In the genomic region with DNA sequence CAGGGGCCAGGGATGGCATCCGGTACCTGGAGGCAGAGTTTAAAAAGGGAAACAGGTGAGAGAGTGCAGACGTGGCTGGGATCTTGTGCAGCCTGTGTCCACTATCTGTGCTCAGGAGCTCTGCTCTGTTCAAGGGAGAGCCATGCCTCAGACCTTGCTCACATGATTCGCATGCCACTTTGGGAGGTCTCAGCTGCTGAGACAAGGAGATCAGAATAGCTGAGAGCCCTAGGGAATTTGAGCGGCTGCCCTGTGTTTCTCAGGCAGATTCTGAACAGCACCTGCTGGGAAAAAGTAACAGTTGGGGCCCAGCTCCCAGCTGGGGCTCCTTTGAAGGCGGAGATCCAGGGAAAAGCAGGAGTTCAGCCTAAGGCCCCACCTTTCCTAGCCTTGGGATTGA, we compare ENCODE assay signal across 15 mouse cellular contexts. TPM values are rescaled to one million over a fixed set of nuclear protein-coding genes. Genes with fewer than 3 reads are reported as not detected.
A peak's percentile ranks its signal among the peaks of the same experiment; 100 is the strongest.
DNase-seq lines count a peak whose midpoint lies in the region; ATAC-seq lines count a peak whose summit lies in the region.
"Had no signal": no experiment of that assay in that cellular context is flagged by ENCODE, and none has a peak within 500 bp of the region (broad histone marks: within the 10 kb centered on the region; RNA-seq: fewer than 3 reads in every experiment).

No protein-coding gene starts in this region.

- H3K9me3 ChIP-seq in heart, embryonic 14.5 days (ENCODE audit: control insufficient read depth, low read length) = no peaks in the 10 kb centered on the region
- H3K9me3 ChIP-seq in liver, embryonic 13.5 days (replicated peaks) = no peaks in the 10 kb centered on the region
- H3K9me3 ChIP-seq in liver, embryonic 11.5 days (ENCODE audit: control insufficient read depth, low read length) = no peaks in the 10 kb centered on the region
- H3K9me3 ChIP-seq in embryonic facial prominence, embryonic 12.5 days = no peaks in the 10 kb centered on the region
- no peaks in the 10 kb centered on the region for H3K9me3 ChIP-seq in neural tube, embryonic 13.5 days
- H3K9me3 ChIP-seq: forebrain, embryonic 12.5 days had no signal

- no peak overlapping the region for H3K4me3 ChIP-seq in heart, embryonic 14.5 days (ENCODE audit: control insufficient read depth in 1 of 2, insufficient read depth in 1 of 2, low read depth in 1 of 2, low read length in 2 of 2)
- no peak overlapping the region for H3K4me3 ChIP-seq in liver, embryonic 13.5 days (replicated peaks)
- no peak overlapping the region for H3K4me3 ChIP-seq in liver, embryonic 11.5 days (ENCODE audit: low read depth, low read length)
- no peak overlapping the region for H3K4me3 ChIP-seq in embryonic facial prominence, embryonic 12.5 days
- no peak overlapping the region for H3K4me3 ChIP-seq in neural tube, embryonic 13.5 days
- H3K4me3 ChIP-seq: forebrain, embryonic 12.5 days had no signal

- no peak overlapping the region for H3K4me2 ChIP-seq in heart, embryonic 14.5 days (ENCODE audit: low read length)
- H3K4me2 ChIP-seq in liver, embryonic 13.5 days = no peak overlapping the region
- no peak overlapping the region for H3K4me2 ChIP-seq in liver, embryonic 11.5 days
- H3K4me2 ChIP-seq in embryonic facial prominence, embryonic 12.5 days (replicated peaks) = no peak overlapping the region
- H3K4me2 ChIP-seq in neural tube, embryonic 13.5 days = no peak overlapping the region
- H3K4me2 ChIP-seq: forebrain, embryonic 12.5 days had no signal

- H3K27ac ChIP-seq in heart, embryonic 14.5 days (replicated peaks in 1 of 2; ENCODE audit: control insufficient read depth in 1 of 2, insufficient read depth in 1 of 2, low read depth in 2 of 2, low read length in 2 of 2) = peak overlapping the region; percentile 28 to 41; a peak in 2 of 4 replicates
- peak overlapping the region; percentile 52; the same call in 1 of the 2 replicates for H3K27ac ChIP-seq in liver, embryonic 13.5 days
- H3K27ac ChIP-seq in liver, embryonic 11.5 days (ENCODE audit: low read depth, low read length) = no peak overlapping the region
- peak overlapping the region; percentile 37; the same call in 1 of the 2 replicates for H3K27ac ChIP-seq in embryonic facial prominence, embryonic 12.5 days
- H3K27ac ChIP-seq in neural tube, embryonic 13.5 days (replicated peaks) = peak overlapping the region; percentile 29; the same call in 1 of the 2 replicates
- H3K27ac ChIP-seq: forebrain, embryonic 12.5 days had no signal

- WGBS in heart, embryonic 14.5 days = 43% methylated on average over 5 of the region's 5 CpGs
- 88% methylated on average over 5 of the region's 5 CpGs for WGBS in liver, embryonic 13.5 days (ENCODE audit: insufficient replicate concordance)
- 85% methylated on average over 5 of the region's 5 CpGs for WGBS in liver, embryonic 11.5 days
- 71% methylated on average over 5 of the region's 5 CpGs for WGBS in embryonic facial prominence, embryonic 12.5 days
- 56% methylated on average over 5 of the region's 5 CpGs for WGBS in neural tube, embryonic 13.5 days

- no peak for DNase-seq in heart, postnatal 4 days
- DNase-seq in liver, embryonic 13.5 days = no peak
- no peak for DNase-seq in liver, embryonic 11.5 days (ENCODE audit: low spot score)
- no peak for DNase-seq in thymus, adult 18-20 months
- DNase-seq: cerebellum, adult 11-12 months; kidney, adult 8-10 months; thymus, postnatal 25 days had no signal

- H3K36me3 ChIP-seq in heart, embryonic 14.5 days (ENCODE audit: control insufficient read depth, insufficient read depth, low read length) = peaks cover 86% of the 10 kb centered on the region
- H3K36me3 ChIP-seq in liver, embryonic 13.5 days = peaks cover 80% of the 10 kb centered on the region
- H3K36me3 ChIP-seq in liver, embryonic 11.5 days (ENCODE audit: control insufficient read depth, insufficient read depth, low read length) = peaks cover 69% of the 10 kb centered on the region
- peaks cover 78% of the 10 kb centered on the region for H3K36me3 ChIP-seq in embryonic facial prominence, embryonic 12.5 days
- H3K36me3 ChIP-seq in neural tube, embryonic 13.5 days = peaks cover 84% of the 10 kb centered on the region

- H3K4me1 ChIP-seq in heart, embryonic 14.5 days (ENCODE audit: control insufficient read depth in 2 of 2, insufficient read depth in 2 of 2, low read length in 2 of 2) = peaks cover 11 to 18% of the 10 kb centered on the region in 2 experiments
- H3K4me1 ChIP-seq in liver, embryonic 13.5 days (replicated peaks) = peaks cover 53% of the 10 kb centered on the region
- peaks cover 33% of the 10 kb centered on the region for H3K4me1 ChIP-seq in liver, embryonic 11.5 days (replicated peaks; ENCODE audit: control insufficient read depth, insufficient read depth, low read length)
- no peaks in the 10 kb centered on the region for H3K4me1 ChIP-seq in embryonic facial prominence, embryonic 12.5 days
- no peaks in the 10 kb centered on the region; the same call in 1 of the 2 replicates for H3K4me1 ChIP-seq in neural tube, embryonic 13.5 days (replicated peaks)

- H3K9ac ChIP-seq in heart, embryonic 14.5 days (ENCODE audit: low read length) = no peak overlapping the region
- no peak overlapping the region for H3K9ac ChIP-seq in liver, embryonic 13.5 days
- no peak overlapping the region for H3K9ac ChIP-seq in liver, embryonic 11.5 days (ENCODE audit: low read depth, low read length)
- H3K9ac ChIP-seq in embryonic facial prominence, embryonic 12.5 days = no peak overlapping the region
- no peak overlapping the region for H3K9ac ChIP-seq in neural tube, embryonic 13.5 days
- H3K9ac ChIP-seq: forebrain, embryonic 12.5 days had no signal

- H3K27me3 ChIP-seq in heart, embryonic 14.5 days (ENCODE audit: control insufficient read depth, insufficient read depth, low read length) = 0 out of 2 replicates have a peak, but pooled peaks cover 1% of the 10 kb centered on the region
- peaks cover 1% of the 10 kb centered on the region for H3K27me3 ChIP-seq in liver, embryonic 13.5 days
- H3K27me3 ChIP-seq in liver, embryonic 11.5 days (replicated peaks; ENCODE audit: control insufficient read depth, insufficient read depth, low read length) = peaks cover 1% of the 10 kb centered on the region; the same call in 1 of the 2 replicates
- H3K27me3 ChIP-seq in embryonic facial prominence, embryonic 12.5 days = peaks cover 6% of the 10 kb centered on the region
- H3K27me3 ChIP-seq in neural tube, embryonic 13.5 days = peaks cover 3% of the 10 kb centered on the region

- ATAC-seq in heart, embryonic 14.5 days (ENCODE audit: insufficient number of reproducible peaks, insufficient read depth, low FRiP score, low read depth) = no peak
- ATAC-seq in liver, embryonic 13.5 days (ENCODE audit: low read depth) = no peak
- no peak for ATAC-seq in liver, embryonic 11.5 days (replicated peaks; ENCODE audit: low FRiP score)
- ATAC-seq in embryonic facial prominence, embryonic 12.5 days (ENCODE audit: insufficient number of reproducible peaks, insufficient read depth, low FRiP score, low TSS enrichment) = no peak
- ATAC-seq in neural tube, embryonic 13.5 days (ENCODE audit: low read depth) = no peak
- ATAC-seq: CD4-positive, CD25-positive, alpha-beta regulatory T cell, adult 4 months had no signal

RNA-seq across cellular contexts. Expression of gene Paqr6, which starts 4.8 kb away (rescaled TPM):
- 3.0 and 3.3 TPM in 2 replicates for polyA plus RNA-seq in heart, embryonic 14.5 days (2014; fragmentation: Nextera tagmentation; extraction: Ambion mirVana)
- under 1 TPM; 0.47 to 0.86 TPM for total RNA-seq in heart, postnatal 4 days (2021)
- 7.5 and 7.7 TPM in 2 replicates for polyA plus RNA-seq in liver, embryonic 13.5 days (2015; fragmentation: Nextera tagmentation; extraction: Ambion mirVana)
- polyA plus RNA-seq in liver, embryonic 11.5 days (2014; fragmentation: Nextera tagmentation; extraction: Ambion mirVana) = 5.6 and 7.0 TPM in 2 replicates
- polyA plus RNA-seq in embryonic facial prominence, embryonic 12.5 days (2016; fragmentation: Nextera tagmentation; extraction: Ambion mirVana) = 2.8 and 3.3 TPM in 2 replicates
- polyA plus RNA-seq in neural tube, embryonic 13.5 days (2015; fragmentation: Nextera tagmentation; extraction: Ambion mirVana) = 3.4 and 5.3 TPM in 2 replicates
- total RNA-seq: hematopoietic stem cell, adult 5-6 weeks had no signal
- polyA plus RNA-seq: CD4-positive, CD25-positive, alpha-beta regulatory T cell, adult 4 months had no signal

RNA-seq across cellular contexts. Expression of gene Bglap3, which starts 13.0 kb away (rescaled TPM):
- polyA plus RNA-seq in heart, embryonic 14.5 days (2014; fragmentation: Nextera tagmentation; extraction: Ambion mirVana) = not detected in 2 replicates
- not detected for total RNA-seq in heart, postnatal 4 days (2021)
- polyA plus RNA-seq in liver, embryonic 13.5 days (2015; fragmentation: Nextera tagmentation; extraction: Ambion mirVana) = 0.17 and 0.29 TPM in 2 replicates
- polyA plus RNA-seq in liver, embryonic 11.5 days (2014; fragmentation: Nextera tagmentation; extraction: Ambion mirVana) = 0.12 and 0.40 TPM in 2 replicates
- polyA plus RNA-seq in embryonic facial prominence, embryonic 12.5 days (2016; fragmentation: Nextera tagmentation; extraction: Ambion mirVana) = 0.17 TPM in 1 of 2 replicates, not detected in the other
- polyA plus RNA-seq in neural tube, embryonic 13.5 days (2015; fragmentation: Nextera tagmentation; extraction: Ambion mirVana) = not detected in 2 replicates
- total RNA-seq: hematopoietic stem cell, adult 5-6 weeks had no signal
- polyA plus RNA-seq: CD4-positive, CD25-positive, alpha-beta regulatory T cell, adult 4 months; limb, embryonic 11.5 days had no signal

RNA-seq across cellular contexts. Expression of gene Bglap2, which starts 18.9 kb away (rescaled TPM):
- polyA plus RNA-seq in heart, embryonic 14.5 days (2014; fragmentation: Nextera tagmentation; extraction: Ambion mirVana) = not detected in 2 replicates
- total RNA-seq in heart, postnatal 4 days (2021) = not detected
- polyA plus RNA-seq in liver, embryonic 13.5 days (2015; fragmentation: Nextera tagmentation; extraction: Ambion mirVana) = not detected in 2 replicates
- not detected in 2 replicates for polyA plus RNA-seq in liver, embryonic 11.5 days (2014; fragmentation: Nextera tagmentation; extraction: Ambion mirVana)
- polyA plus RNA-seq in embryonic facial prominence, embryonic 12.5 days (2016; fragmentation: Nextera tagmentation; extraction: Ambion mirVana) = not detected in 2 replicates
- not detected in 2 replicates for polyA plus RNA-seq in neural tube, embryonic 13.5 days (2015; fragmentation: Nextera tagmentation; extraction: Ambion mirVana)
- total RNA-seq: hematopoietic stem cell, adult 5-6 weeks; layer of hippocampus, postnatal 10 days had no signal
- polyA plus RNA-seq: CD4-positive, CD25-positive, alpha-beta regulatory T cell, adult 4 months; forebrain, embryonic 12.5 days; limb, embryonic 11.5 days had no signal

RNA-seq across cellular contexts. Expression of gene Smg5, which starts 23.5 kb away (rescaled TPM):
- polyA plus RNA-seq in heart, embryonic 14.5 days (2014; fragmentation: Nextera tagmentation; extraction: Ambion mirVana) = 30.9 and 34.3 TPM in 2 replicates
- total RNA-seq in heart, postnatal 4 days (2021) = 10 to 100 TPM; 53.2 to 61.3 TPM
- polyA plus RNA-seq in liver, embryonic 13.5 days (2015; fragmentation: Nextera tagmentation; extraction: Ambion mirVana) = 31.8 and 33.2 TPM in 2 replicates
- 52.0 TPM in 2 replicates for polyA plus RNA-seq in liver, embryonic 11.5 days (2014; fragmentation: Nextera tagmentation; extraction: Ambion mirVana)
- polyA plus RNA-seq in embryonic facial prominence, embryonic 12.5 days (2016; fragmentation: Nextera tagmentation; extraction: Ambion mirVana) = 65.1 and 74.4 TPM in 2 replicates
- 57.2 and 66.1 TPM in 2 replicates for polyA plus RNA-seq in neural tube, embryonic 13.5 days (2015; fragmentation: Nextera tagmentation; extraction: Ambion mirVana)

RNA-seq across cellular contexts. Expression of gene Tmem79, which starts 23.6 kb away (rescaled TPM):
- polyA plus RNA-seq in heart, embryonic 14.5 days (2014; fragmentation: Nextera tagmentation; extraction: Ambion mirVana) = 1.1 TPM in 2 replicates
- total RNA-seq in heart, postnatal 4 days (2021) = 1 to 10 TPM; 1.4 to 1.6 TPM
- polyA plus RNA-seq in liver, embryonic 13.5 days (2015; fragmentation: Nextera tagmentation; extraction: Ambion mirVana) = 1.5 TPM in 2 replicates
- 2.0 TPM in 2 replicates for polyA plus RNA-seq in liver, embryonic 11.5 days (2014; fragmentation: Nextera tagmentation; extraction: Ambion mirVana)
- 4.5 and 4.8 TPM in 2 replicates for polyA plus RNA-seq in embryonic facial prominence, embryonic 12.5 days (2016; fragmentation: Nextera tagmentation; extraction: Ambion mirVana)
- 1.5 and 1.7 TPM in 2 replicates for polyA plus RNA-seq in neural tube, embryonic 13.5 days (2015; fragmentation: Nextera tagmentation; extraction: Ambion mirVana)
